Mouse (Mus musculus) gonadal fat pad, adult 2 months (tissue): ENCODE results near the gene Hsd17b2. TPM values are rescaled to one million over a fixed set of nuclear protein-coding genes. Genes with fewer than 3 reads are reported as not detected.

Experiments
- DNase-seq: peaks from one replicate; pipeline ENCODE4 v3.0.0-alpha.2; 2012; ENCODE audit warnings: low read depth
- polyA plus RNA-seq: library from polyadenylated mRNA; depleted of rRNA; stranded (reverse); fragments of >200 nt; gene quantifications from 2 replicates; pipeline ENCODE4 v1.2.3, GENCODE M21; 2012; rRNA removed

Hsd17b2 gene
- polyA plus RNA-seq, 1 experiment = 0.31 TPM

GRCm38 (mm10) chr8:117772126-117772525 lies 70.4 kb downstream of the Hsd17b2 start:
- DNase-seq = no peak

DNA sequence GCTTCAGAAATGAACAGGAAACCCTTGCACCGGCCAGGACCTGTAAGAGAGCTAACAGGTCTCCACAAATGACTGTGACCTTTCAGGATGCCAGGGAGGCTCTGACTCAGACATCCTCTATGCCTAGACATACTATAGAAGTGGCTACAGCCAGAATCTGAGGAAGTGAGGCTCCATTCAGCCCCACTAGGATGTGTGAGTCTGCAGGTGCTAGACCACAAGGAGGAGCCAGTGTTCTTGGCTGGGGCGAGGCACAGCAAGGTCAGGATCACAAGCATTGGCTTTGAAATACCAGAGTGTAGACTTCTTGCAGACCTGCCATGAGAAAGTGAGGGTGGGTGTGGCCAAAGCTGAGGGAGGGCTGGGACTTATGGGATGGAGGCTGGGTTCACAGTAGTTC lies 70.9 kb downstream of the Hsd17b2 start:
- DNase-seq = no peak

DNA sequence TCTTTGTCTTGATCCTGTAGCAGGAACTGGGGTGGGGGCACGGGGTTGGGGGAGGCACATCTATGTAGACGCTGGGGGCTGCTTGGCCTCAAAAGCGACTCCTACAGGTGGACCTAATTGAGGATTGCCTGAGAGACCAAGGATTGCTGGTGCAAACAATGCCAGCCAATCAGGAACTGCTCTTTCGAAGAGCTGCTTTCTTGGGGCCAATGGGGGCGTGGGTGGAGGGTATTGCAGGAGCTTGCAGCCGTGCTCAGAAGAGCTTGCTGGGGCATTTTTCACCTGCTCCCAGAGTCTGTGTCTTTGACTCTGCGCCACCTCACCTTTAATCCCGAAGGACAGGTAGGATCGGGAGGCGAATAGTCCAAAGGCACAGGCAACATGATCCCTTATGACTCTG lies 73.9 kb downstream of the Hsd17b2 start:
- no peak for DNase-seq

- DNase-seq = no peak
Measured at GRCm38 (mm10) chr8:117776075-117776474, 74.4 kb downstream of the Hsd17b2 start.

GRCm38 (mm10) chr8:117778531-117779322 lies 77.0 kb downstream of the Hsd17b2 start:
- DNase-seq = no peak

- DNase-seq = no peak
Measured at GRCm38 (mm10) chr8:117779344-117779743, 77.6 kb downstream of the Hsd17b2 start.

DNA sequence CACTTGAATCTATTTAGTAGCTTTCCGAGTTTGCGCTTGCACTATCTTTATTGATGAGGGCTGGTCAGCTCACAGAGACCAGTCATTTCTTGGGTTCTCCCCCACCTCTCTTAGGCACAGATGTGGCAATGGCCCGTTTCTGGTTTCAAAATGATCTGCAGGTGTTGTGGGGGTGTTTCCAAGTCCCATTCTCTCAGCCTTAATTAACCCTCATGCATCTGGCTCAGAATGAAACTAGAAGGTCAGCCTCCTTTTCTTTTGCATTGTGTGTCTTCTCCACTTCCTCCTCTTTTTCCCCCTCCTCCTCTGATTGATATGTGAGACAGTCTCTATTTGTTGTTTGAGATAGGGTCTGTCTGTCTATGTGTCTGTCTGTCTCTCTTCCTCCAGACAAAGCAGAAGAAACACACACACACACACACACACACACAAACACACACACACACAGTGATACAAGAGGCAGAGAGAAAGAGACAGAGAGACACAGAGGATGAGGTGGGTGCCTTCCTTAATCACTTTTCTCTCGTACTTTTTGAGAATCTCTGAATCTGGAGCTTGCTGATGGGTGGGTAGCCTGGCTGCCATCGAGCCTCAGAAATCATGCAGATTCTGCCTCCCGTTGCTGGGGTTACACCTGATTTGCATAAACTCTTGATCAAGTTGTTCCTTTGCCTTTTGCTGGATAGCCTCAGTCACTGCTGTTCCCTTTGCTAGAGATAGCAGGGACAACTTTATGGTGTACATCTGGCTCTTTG lies 79.8 kb downstream of the Hsd17b2 start:
- no peak for DNase-seq

DNA sequence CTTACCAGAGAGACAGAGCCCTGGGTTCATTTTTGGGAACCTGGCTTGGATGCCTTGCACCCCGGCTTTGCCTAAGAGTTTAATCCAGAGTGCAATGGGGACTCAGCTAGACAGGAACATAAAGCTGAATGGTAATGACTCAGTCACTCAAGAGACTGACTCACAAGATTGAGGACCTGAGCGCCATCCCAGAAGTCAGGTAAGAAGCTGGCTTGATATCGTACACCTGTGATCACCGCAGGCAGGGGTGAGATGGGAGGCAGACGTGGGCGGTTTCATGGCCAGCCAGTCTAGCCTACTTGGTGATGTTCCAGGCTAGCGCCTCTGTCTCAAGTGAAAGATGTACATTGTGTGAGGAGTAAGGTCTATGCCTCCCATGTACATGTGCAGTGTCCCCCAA lies 81.3 kb downstream of the Hsd17b2 start:
- DNase-seq = peak; percentile 54

DNA sequence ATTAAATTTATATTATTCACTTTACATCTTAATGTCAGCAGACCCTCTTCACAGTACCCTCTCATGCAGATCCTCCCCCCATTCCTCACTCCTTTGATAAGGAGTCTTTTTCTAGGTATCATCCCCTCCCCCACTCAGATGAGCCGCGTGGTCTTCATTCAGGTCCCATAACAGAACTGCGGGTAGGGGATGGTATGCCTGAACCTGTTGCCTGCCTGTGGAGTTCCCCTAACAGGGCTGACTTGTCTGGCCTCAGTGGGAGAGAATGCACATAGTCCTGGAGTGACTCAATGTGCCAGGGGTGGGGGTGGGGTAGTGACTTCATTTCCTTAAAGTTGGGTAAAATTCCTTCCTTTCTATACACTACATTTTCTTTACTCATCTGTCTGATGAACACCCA lies 84.7 kb downstream of the Hsd17b2 start:
- DNase-seq = no peak

- DNase-seq = no peak
Measured at GRCm38 (mm10) chr8:117792616-117793144, 91.0 kb downstream of the Hsd17b2 start.

- DNase-seq = no peak
Measured at GRCm38 (mm10) chr8:117794581-117794980, 92.9 kb downstream of the Hsd17b2 start.

GRCm38 (mm10) chr8:117796464-117796863 lies 94.8 kb downstream of the Hsd17b2 start:
- DNase-seq = no peak

- no peak for DNase-seq
Measured at GRCm38 (mm10) chr8:117798066-117798465, 96.4 kb downstream of the Hsd17b2 start.

DNA sequence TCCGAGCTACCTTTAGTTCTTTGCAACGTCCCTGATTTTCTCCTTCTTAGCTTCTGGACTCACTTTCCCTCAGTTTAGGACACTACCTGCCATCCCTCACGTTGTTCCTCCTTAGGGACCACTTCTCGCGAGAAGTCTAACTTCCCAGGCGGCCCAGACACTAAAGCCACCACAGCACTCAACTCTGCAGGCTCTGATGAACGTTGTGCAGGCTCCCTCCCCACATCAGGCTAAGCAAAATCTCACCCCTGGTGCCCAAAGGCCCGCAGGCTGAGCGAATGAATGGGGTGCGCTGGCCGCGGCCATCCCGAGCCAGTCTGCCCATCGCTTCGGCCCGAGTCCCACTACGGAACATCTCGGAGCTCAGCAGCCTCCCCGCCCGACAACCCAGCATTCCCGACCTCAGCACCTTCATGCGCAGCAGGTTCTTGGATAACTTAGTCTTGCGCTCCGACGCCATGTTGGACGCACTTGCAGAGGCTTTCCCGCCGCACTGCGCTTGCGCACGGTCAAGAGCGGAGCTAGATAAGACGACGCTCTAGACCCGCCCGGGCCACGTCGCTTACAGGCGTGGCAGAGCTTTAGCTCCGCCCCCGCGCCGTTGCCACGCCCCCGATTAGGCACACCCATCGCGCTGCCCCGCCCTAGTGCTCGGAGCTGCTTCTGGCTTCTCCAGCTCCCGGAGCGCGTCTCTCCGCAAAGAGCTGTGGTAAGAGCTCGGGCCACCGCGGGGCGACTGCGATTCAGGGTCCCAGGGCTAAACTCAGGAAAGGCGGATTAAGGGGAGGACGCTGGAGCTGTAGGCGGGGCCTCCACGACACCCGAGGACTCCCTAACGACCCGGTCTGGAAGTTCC lies 100.0 kb downstream of the Hsd17b2 start, which contains the start of gene Mphosph6:
TSS of gene Mphosph6 (minus strand) at position 501 of the 856 bp plus-strand sequence.
- DNase-seq = peak; percentile 55

GRCm38 (mm10) chr8:117802299-117802689 lies 100.6 kb downstream of the Hsd17b2 start:
- DNase-seq = no peak

- no peak for DNase-seq
Measured at GRCm38 (mm10) chr8:117805419-117805818, 103.7 kb downstream of the Hsd17b2 start.

Other genes with a start within 250 kb of the Hsd17b2 start
- 7.1 and 9.9 TPM in 2 replicates for gene Plcg2, start 203.6 kb upstream of the Hsd17b2 start, polyA plus RNA-seq
- gene Sdr42e1, start 28.2 kb upstream of the Hsd17b2 start, polyA plus RNA-seq = 30.7 and 44.1 TPM in 2 replicates
- 7.8 and 7.9 TPM in 2 replicates for gene Mphosph6, start 100.0 kb downstream of the Hsd17b2 start, polyA plus RNA-seq